Mouse (Mus musculus) liver, embryonic 16.5 days (tissue): Measurements from ENCODE around the gene Fcrl5. TPM values are rescaled to one million over a fixed set of nuclear protein-coding genes. Genes with fewer than 3 reads are reported as not detected.

Experiments
- ATAC-seq: fragments of 200-750 bp; cut with Nextera tagmentation; 2 replicates; pipeline ENCODE4 v1.8.0; 2017; ENCODE audit warnings: low read depth, mild to moderate bottlenecking, moderate number of reproducible peaks, moderate library complexity
- H3K27ac ChIP-seq: fragments of 300-500 bp; sonication (generic); 2 replicates; pipeline ENCODE4 v1.5.1; 2014; ENCODE audit warnings: mild to moderate bottlenecking, low read length
- H3K27me3 ChIP-seq: fragments of 300-500 bp; sonication (generic); 2 replicates; pipeline ENCODE4 v1.6.1; 2014; ENCODE audit warnings: low read depth, low read length, mixed read lengths; ENCODE audit not compliant: control insufficient read depth, insufficient read depth
- H3K36me3 ChIP-seq: fragments of 300-500 bp; sonication (generic); 2 replicates; pipeline ENCODE4 v1.6.1; 2014; ENCODE audit warnings: mild to moderate bottlenecking; ENCODE audit not compliant: control insufficient read depth, insufficient read depth
- H3K4me1 ChIP-seq: fragments of 300-500 bp; sonication (generic); 2 replicates; pipeline ENCODE4 v1.6.1; 2014; ENCODE audit warnings: low read depth, low read length, mixed read lengths; ENCODE audit not compliant: control insufficient read depth
- H3K4me2 ChIP-seq: fragments of 300-500 bp; sonication (generic); 2 replicates; pipeline ENCODE4 v1.6.1; 2014; ENCODE audit warnings: low read depth, low read length, mixed read lengths
- H3K4me3 ChIP-seq: fragments of 300-500 bp; sonication (generic); 2 replicates; pipeline ENCODE4 v1.5.1; 2014; ENCODE audit warnings: low read depth, mild to moderate bottlenecking, low read length
- H3K9ac ChIP-seq: fragments of 300-500 bp; sonication (generic); 2 replicates; pipeline ENCODE4 v1.6.1; 2014; ENCODE audit warnings: low read depth, low read length
- H3K9me3 ChIP-seq: fragments of 300-500 bp; sonication (generic); replicated peaks from 2 replicates; pipeline ENCODE4 v1.6.1; 2016; ENCODE audit warnings: low read length; ENCODE audit not compliant: control insufficient read depth
- WGBS: fragments of 180-500 bp; shearing (Covaris S2); extraction: QIAGEN DNeasy Blood & Tissue Kit; methylation state at CpG from one replicate; pipeline ENCODE4 v1.1.7; 2014; ENCODE audit not compliant: insufficient replicate concordance; 5-methylcytosine and 5-hydroxymethylcytosine counted together
- polyA plus RNA-seq: library from polyadenylated mRNA; unstranded; fragments of >200 nt; fragmentation: Nextera tagmentation; extraction: Ambion mirVana; gene quantifications from 2 replicates; pipeline ENCODE4 v1.2.1, GENCODE M21; 2015

Fcrl5 gene
- polyA plus RNA-seq, 1 experiment from 2014 or later: not detected

GRCm38 (mm10) chr3:87530234-87530633 lies 94.7 kb downstream of the Fcrl5 start:
- Histone ChIP-seq H3K27me3 (no peaks in the 10 kb centered on the region), H3K4me3 (no peak overlapping the region), H3K27ac (no peak overlapping the region), H3K4me1 (peaks cover 11% of the 10 kb centered on the region), H3K4me2 (no peak overlapping the region), H3K36me3 (peaks cover 7% of the 10 kb centered on the region), H3K9me3 (no peaks in the 10 kb centered on the region), H3K9ac (no peak overlapping the region)
- no peak for ATAC-seq
- WGBS: 77% methylated on average over 3 of the region's 3 CpGs

DNA sequence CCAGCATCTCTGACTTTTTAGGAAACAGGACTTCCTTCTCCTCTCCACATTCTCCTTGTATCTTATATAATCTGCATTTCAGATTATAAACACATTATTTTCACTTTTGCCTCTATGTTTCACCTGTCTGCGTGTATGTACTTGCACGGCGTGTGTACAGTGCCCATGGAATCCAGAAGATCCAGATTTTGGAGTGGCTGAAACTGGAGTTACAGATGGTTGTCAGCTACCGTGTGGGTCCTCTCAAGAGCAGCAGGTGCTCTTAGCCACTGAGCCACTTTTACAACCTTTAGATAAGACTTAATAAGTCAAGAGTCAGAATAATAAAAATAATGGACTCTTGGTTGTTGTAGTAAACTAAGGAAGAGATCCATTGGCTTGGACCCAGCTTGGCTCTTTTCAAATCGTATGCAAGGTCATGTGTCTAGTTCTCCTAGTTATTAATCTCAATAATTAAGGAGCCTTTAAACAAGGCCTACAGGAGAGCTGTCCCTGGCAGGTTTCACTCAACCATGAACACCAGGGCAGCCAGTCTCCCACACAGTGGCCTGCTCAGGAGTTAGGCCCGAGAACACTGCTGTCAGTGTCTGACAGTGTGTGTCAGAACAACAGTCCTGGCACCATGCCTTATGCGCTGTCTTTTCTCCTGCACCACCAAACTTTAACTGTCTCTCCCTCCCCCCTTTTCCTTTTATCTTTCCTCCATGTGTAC lies 98.2 kb downstream of the Fcrl5 start:
- WGBS: 82% methylated on average over 7 of the region's 7 CpGs
- ATAC-seq: no peak
- H3K4me3 ChIP-seq: no peak overlapping the region
- no peak overlapping the region for H3K27ac ChIP-seq
- H3K9ac ChIP-seq: no peak overlapping the region
- H3K36me3 ChIP-seq: peaks cover 15% of the 10 kb centered on the region
- H3K27me3 ChIP-seq: no peaks in the 10 kb centered on the region
- H3K4me1 ChIP-seq: peaks cover under 1% of the 10 kb centered on the region; the same call in 1 of the 2 replicates
- no peaks in the 10 kb centered on the region for H3K9me3 ChIP-seq
- H3K4me2 ChIP-seq: no peak overlapping the region

- H3K36me3 ChIP-seq: peaks cover 12% of the 10 kb centered on the region
- H3K9ac ChIP-seq: no peak overlapping the region
- no peak overlapping the region for H3K4me3 ChIP-seq
- H3K4me2 ChIP-seq: no peak overlapping the region
- 71% methylated on average over 10 of the region's 10 CpGs for WGBS
- no peaks in the 10 kb centered on the region for H3K9me3 ChIP-seq
- H3K27ac ChIP-seq: no peak overlapping the region
- H3K4me1 ChIP-seq: peaks cover 5% of the 10 kb centered on the region; the same call in 1 of the 2 replicates
- H3K27me3 ChIP-seq: no peaks in the 10 kb centered on the region
- ATAC-seq: no peak
Observed at GRCm38 (mm10) chr3:87538034-87538433, 102.5 kb downstream of the Fcrl5 start.

DNA sequence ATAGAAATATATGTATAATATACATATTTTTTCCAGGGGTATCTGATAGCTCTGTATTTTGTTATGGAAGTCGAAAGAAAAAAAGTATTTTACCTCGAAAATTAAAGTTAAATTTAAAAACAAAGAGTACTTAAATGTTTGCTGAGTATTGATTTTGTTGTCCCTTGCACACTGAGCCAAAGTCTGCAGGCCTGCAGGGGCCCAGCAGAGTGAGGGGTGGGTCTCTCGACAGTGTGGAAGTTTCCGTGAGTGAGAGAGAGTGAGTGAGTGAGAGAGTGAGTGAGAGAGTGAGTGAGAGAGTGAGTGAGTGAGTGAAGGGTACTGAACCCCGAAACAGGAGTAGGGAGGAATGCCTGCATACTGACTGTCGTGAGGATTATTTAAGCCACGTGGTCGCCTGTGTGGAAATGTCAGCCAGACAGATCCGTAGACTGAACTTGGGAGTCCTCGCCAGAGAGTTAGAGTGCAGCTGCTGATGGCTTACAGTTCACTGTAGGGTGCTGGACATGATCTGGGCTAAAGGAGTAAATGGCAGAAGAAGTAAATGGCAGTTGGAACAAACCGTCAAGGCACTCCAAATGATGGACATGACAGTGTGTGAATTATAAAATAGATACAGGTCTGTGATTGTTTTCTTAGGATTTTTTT lies 104.6 kb downstream of the Fcrl5 start:
- no peak overlapping the region for H3K4me3 ChIP-seq
- H3K9me3 ChIP-seq: no peaks in the 10 kb centered on the region
- H3K4me2 ChIP-seq: no peak overlapping the region
- H3K27ac ChIP-seq: no peak overlapping the region
- H3K36me3 ChIP-seq: peaks cover 12% of the 10 kb centered on the region
- no peaks in the 10 kb centered on the region for H3K27me3 ChIP-seq
- 59% methylated on average over 11 of the region's 11 CpGs for WGBS
- H3K4me1 ChIP-seq: peaks cover 5% of the 10 kb centered on the region; the same call in 1 of the 2 replicates
- no peak overlapping the region for H3K9ac ChIP-seq
- ATAC-seq: peak; percentile 65

DNA sequence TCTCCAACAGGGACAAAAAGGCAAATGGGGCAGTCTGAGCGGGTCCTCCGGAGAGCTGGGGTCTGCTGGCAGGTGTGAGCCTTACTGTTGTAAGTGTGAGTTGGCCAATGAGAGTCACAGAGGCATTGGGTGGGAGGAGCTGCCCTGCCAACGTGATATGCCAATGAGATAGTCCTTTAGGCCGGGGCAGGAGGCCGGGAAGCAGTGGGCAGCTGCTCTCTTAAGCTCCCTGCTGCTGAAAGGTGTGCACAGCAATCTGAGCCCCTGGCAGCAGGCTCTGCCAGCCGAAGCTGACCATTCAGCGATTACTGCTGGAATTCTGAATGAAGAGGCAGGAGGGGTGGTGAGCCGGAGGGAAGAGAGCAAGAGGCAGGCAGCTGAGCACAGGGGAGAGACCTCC lies 105.1 kb downstream of the Fcrl5 start:
- H3K4me3 ChIP-seq: no peak overlapping the region
- no peak for ATAC-seq
- H3K36me3 ChIP-seq: peaks cover 7% of the 10 kb centered on the region
- no peak overlapping the region for H3K4me2 ChIP-seq
- no peak overlapping the region for H3K27ac ChIP-seq
- no peaks in the 10 kb centered on the region for H3K9me3 ChIP-seq
- peaks cover 5% of the 10 kb centered on the region; the same call in 1 of the 2 replicates for H3K4me1 ChIP-seq
- 52% methylated on average over 8 of the region's 8 CpGs for WGBS
- no peak overlapping the region for H3K9ac ChIP-seq
- no peaks in the 10 kb centered on the region for H3K27me3 ChIP-seq

DNA sequence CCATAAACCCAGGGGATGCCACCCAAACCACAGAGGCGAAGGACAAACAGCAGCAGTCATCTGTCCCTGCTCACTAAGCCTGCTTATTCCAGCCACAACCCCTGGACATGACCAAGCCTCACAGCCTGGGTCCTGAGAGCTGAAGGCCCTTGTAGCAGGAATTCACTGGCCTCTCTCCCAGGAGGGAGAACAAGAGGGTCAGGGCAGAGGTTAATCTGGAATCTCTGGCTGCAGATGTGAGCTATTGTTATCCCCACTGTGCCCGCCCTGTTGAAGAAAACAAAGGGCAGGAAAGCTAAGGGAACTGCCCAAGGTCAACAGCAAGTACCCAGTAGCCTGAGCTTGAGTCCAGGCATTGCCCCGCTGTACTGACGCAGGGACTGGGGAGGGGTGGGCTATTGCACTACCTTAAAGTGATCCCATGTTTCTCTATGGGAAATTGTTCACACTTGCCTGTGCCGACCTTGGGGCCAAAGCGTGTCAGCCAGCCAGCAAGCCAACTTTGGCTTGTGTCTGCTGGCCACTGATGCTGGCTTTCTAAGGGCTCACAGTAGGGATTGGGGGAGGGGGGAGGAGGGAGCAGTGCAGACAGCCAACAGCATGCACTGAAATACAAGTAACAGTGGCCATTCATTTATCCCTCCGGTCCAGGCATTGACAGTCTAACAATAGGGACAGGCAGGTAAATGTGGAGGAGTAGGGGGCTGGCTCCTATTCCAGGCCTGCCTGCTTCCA lies 107.1 kb downstream of the Fcrl5 start:
- H3K4me1 ChIP-seq: peaks cover 5% of the 10 kb centered on the region; the same call in 1 of the 2 replicates
- no peak; the same call in 1 of the 2 replicates for ATAC-seq
- H3K4me3 ChIP-seq: no peak overlapping the region
- H3K27ac ChIP-seq: no peak overlapping the region
- H3K4me2 ChIP-seq: no peak overlapping the region
- H3K9me3 ChIP-seq: no peaks in the 10 kb centered on the region
- no peaks in the 10 kb centered on the region for H3K27me3 ChIP-seq
- H3K9ac ChIP-seq: no peak overlapping the region
- H3K36me3 ChIP-seq: no peaks in the 10 kb centered on the region; the same call in 1 of the 2 replicates
- 65% methylated on average over 7 of the region's 7 CpGs for WGBS

DNA sequence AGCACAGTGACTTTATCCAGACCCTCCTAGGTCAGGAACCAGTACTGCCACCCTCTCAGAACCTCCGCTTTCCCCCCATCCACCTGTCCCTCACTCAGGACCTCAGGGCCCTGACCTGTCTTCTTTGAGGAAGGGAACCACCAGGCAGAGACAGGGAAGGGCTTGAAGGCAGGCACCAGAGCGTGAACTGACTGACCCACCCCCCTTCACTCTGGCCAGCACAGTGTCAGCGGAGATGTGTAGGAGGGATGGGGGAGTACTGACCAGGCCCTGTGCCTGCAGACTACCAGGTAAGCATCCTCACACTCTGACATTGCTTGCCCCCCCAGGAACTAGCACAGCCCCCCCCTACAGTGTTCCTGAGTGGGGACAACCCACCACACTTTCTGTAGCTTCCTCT lies 110.0 kb downstream of the Fcrl5 start:
- WGBS: 62% methylated on average over 3 of the region's 3 CpGs
- Histone ChIP-seq H3K36me3 (no peaks in the 10 kb centered on the region), H3K9ac (no peak overlapping the region), H3K4me1 (no peaks in the 10 kb centered on the region; the same call in 1 of the 2 replicates), H3K4me2 (no peak overlapping the region), H3K9me3 (no peaks in the 10 kb centered on the region), H3K27ac (no peak overlapping the region), H3K27me3 (no peaks in the 10 kb centered on the region), H3K4me3 (no peak overlapping the region)
- no peak for ATAC-seq

- Histone ChIP-seq H3K9me3 (no peaks in the 10 kb centered on the region), H3K27me3 (no peaks in the 10 kb centered on the region), H3K4me3 (no peak overlapping the region), H3K27ac (no peak overlapping the region), H3K36me3 (no peaks in the 10 kb centered on the region), H3K9ac (no peak overlapping the region), H3K4me1 (no peaks in the 10 kb centered on the region; the same call in 1 of the 2 replicates), H3K4me2 (no peak overlapping the region)
- WGBS: 73% methylated on average over 10 of the region's 10 CpGs
- ATAC-seq: no peak
Observed at GRCm38 (mm10) chr3:87546291-87546721, 110.7 kb downstream of the Fcrl5 start.
